Mouse (Mus musculus) bone marrow macrophage, adult 2 months (primary cell): ENCODE measurements around the gene H2-M10.4.

Source experiments
- CTCF ChIP-seq: IDR thresholded peaks from 2 replicates; pipeline ENCODE4 v1.5.1; 2012; ENCODE audit warnings: low read depth, mild to moderate bottlenecking, low read length, moderate library complexity
- POLR2A ChIP-seq: IDR thresholded peaks from 2 replicates; pipeline ENCODE4 v1.6.1; 2012; ENCODE audit warnings: mild to moderate bottlenecking, low read depth, low read length, borderline replicate concordance

GRCm38 (mm10) chr17:36503910-36504309 is 41.8 kb upstream of the H2-M10.4 start:
- TF ChIP-seq CTCF (no peak), POLR2A (no peak)
